Mouse (Mus musculus): Measurements from ENCODE around the gene Stip1. TPM values are rescaled to one million over a fixed set of nuclear protein-coding genes. Genes with fewer than 3 reads are reported as not detected.
"Not testable (repeated sequence)": the region's sequence is repeated elsewhere in the genome, so short reads cannot be mapped to it uniquely, and the experiment has no call there.

Stip1 gene
- polyA plus RNA-seq, 1 experiment from 2014 or later, result 376 TPM

DNA sequence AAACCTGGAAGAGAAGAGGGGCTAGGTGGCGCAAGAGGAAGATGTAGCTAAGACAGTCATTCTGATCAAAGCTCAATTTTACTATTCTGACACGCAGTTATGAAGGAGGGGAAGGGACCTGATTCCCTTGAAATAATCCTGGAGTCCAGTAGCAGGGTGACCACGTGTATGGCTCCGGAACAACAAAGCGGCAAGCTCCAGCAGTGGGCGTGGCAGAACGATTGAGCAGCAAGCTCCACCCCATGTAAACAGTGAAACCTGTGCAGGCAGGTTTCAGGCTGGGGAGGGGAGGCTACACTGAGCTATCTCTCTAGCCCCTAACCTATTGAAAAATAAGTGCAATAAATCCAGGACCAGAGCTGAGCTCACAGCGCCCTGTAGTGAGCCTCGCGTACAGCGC, 35.6 kb upstream of the Stip1 start:
- H3K4me3 ChIP-seq (ENCODE audit: low read depth, low read length); H3K36me3 ChIP-seq (ENCODE audit: control insufficient read depth, insufficient read depth, low read length); H3K4me1 ChIP-seq (replicated peaks; ENCODE audit: control insufficient read depth, insufficient read depth, low read length); H3K9ac ChIP-seq (ENCODE audit: low read depth, low read length); H3K9me3 ChIP-seq (ENCODE audit: control insufficient read depth, low read length); DNase-seq (ENCODE audit: low spot score); ATAC-seq (ENCODE audit: low FRiP score); H3K27ac ChIP-seq (ENCODE audit: low read depth, low read length); H3K4me2 ChIP-seq (replicated peaks; ENCODE audit: low read depth, low read length): not testable (repeated sequence)
- 82% methylated on average over 11 of the region's 11 CpGs for WGBS
- H3K27me3 ChIP-seq (ENCODE audit: control insufficient read depth, insufficient read depth, low read length), result peaks cover 14% of the 10 kb centered on the region

- H3K27me3 ChIP-seq (ENCODE audit: control insufficient read depth, insufficient read depth, low read length), result peaks cover 14% of the 10 kb centered on the region
- H3K4me1 ChIP-seq (replicated peaks; ENCODE audit: control insufficient read depth, insufficient read depth, low read length), result peaks cover 14% of the 10 kb centered on the region
- H3K9me3 ChIP-seq (ENCODE audit: control insufficient read depth, low read length), result no peaks in the 10 kb centered on the region
- ATAC-seq (ENCODE audit: low FRiP score), result no peak
- H3K9ac ChIP-seq (ENCODE audit: low read depth, low read length), result no peak overlapping the region
- H3K36me3 ChIP-seq (ENCODE audit: control insufficient read depth, insufficient read depth, low read length), result no peaks in the 10 kb centered on the region
- no peak for DNase-seq (ENCODE audit: low spot score)
- no peak overlapping the region for H3K4me2 ChIP-seq (replicated peaks; ENCODE audit: low read depth, low read length)
- no peak overlapping the region for H3K27ac ChIP-seq (ENCODE audit: low read depth, low read length)
- no peak overlapping the region for H3K4me3 ChIP-seq (ENCODE audit: low read depth, low read length)
- WGBS, result 45% methylated on average over 12 of the region's 12 CpGs
Observed at GRCm38 (mm10) chr19:7073997-7074781, 34.4 kb upstream of the Stip1 start.

DNA sequence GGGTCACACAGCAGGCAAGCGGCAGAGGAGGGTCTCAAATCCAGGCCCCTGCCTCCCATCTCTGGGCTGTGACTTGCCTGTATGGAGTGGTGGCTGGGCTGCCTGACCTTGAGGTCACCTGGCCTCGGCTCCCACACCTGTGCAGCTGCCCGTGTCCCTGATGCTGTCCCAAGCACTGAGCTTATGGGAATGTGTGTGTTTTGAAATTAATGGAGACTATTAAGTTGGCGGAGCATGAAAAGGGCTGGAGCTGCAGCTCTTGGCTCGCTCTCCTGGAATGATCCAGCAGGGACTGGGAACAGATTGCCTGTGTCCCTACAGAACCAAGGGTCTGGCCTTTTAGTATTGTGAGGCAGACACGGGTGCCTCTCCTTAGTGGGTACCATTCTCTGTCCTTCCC, 32.5 kb upstream of the Stip1 start:
- DNase-seq (ENCODE audit: low spot score), result no peak
- Histone ChIP-seq H3K4me3 (ENCODE audit: low read depth, low read length) (no peak overlapping the region), H3K9ac (ENCODE audit: low read depth, low read length) (no peak overlapping the region), H3K27me3 (ENCODE audit: control insufficient read depth, insufficient read depth, low read length) (peaks cover 10% of the 10 kb centered on the region), H3K4me2 (replicated peaks; ENCODE audit: low read depth, low read length) (no peak overlapping the region), H3K9me3 (ENCODE audit: control insufficient read depth, low read length) (no peaks in the 10 kb centered on the region), H3K36me3 (ENCODE audit: control insufficient read depth, insufficient read depth, low read length) (no peaks in the 10 kb centered on the region), H3K27ac (ENCODE audit: low read depth, low read length) (no peak overlapping the region), H3K4me1 (replicated peaks; ENCODE audit: control insufficient read depth, insufficient read depth, low read length) (peaks cover 30% of the 10 kb centered on the region)
- no peak for ATAC-seq (ENCODE audit: low FRiP score)
- 65% methylated on average over 6 of the region's 6 CpGs for WGBS

GRCm38 (mm10) chr19:7070775-7071174, 31.0 kb upstream of the Stip1 start:
- ATAC-seq (ENCODE audit: low FRiP score), result no peak
- peak overlapping the region; percentile 20; the same call in 1 of the 2 replicates for H3K4me2 ChIP-seq (replicated peaks; ENCODE audit: low read depth, low read length)
- no peak overlapping the region for H3K4me3 ChIP-seq (ENCODE audit: low read depth, low read length)
- 15% methylated on average over 4 of the region's 4 CpGs for WGBS
- H3K9me3 ChIP-seq (ENCODE audit: control insufficient read depth, low read length), result no peaks in the 10 kb centered on the region
- H3K9ac ChIP-seq (ENCODE audit: low read depth, low read length), result no peak overlapping the region
- H3K4me1 ChIP-seq (replicated peaks; ENCODE audit: control insufficient read depth, insufficient read depth, low read length), result peaks cover 44% of the 10 kb centered on the region
- peak; percentile 37 for DNase-seq (ENCODE audit: low spot score)
- H3K27me3 ChIP-seq (ENCODE audit: control insufficient read depth, insufficient read depth, low read length), result peaks cover 12% of the 10 kb centered on the region
- H3K27ac ChIP-seq (ENCODE audit: low read depth, low read length), result peak overlapping the region; percentile 62; the same call in 1 of the 2 replicates
- H3K36me3 ChIP-seq (ENCODE audit: control insufficient read depth, insufficient read depth, low read length), result no peaks in the 10 kb centered on the region

DNA sequence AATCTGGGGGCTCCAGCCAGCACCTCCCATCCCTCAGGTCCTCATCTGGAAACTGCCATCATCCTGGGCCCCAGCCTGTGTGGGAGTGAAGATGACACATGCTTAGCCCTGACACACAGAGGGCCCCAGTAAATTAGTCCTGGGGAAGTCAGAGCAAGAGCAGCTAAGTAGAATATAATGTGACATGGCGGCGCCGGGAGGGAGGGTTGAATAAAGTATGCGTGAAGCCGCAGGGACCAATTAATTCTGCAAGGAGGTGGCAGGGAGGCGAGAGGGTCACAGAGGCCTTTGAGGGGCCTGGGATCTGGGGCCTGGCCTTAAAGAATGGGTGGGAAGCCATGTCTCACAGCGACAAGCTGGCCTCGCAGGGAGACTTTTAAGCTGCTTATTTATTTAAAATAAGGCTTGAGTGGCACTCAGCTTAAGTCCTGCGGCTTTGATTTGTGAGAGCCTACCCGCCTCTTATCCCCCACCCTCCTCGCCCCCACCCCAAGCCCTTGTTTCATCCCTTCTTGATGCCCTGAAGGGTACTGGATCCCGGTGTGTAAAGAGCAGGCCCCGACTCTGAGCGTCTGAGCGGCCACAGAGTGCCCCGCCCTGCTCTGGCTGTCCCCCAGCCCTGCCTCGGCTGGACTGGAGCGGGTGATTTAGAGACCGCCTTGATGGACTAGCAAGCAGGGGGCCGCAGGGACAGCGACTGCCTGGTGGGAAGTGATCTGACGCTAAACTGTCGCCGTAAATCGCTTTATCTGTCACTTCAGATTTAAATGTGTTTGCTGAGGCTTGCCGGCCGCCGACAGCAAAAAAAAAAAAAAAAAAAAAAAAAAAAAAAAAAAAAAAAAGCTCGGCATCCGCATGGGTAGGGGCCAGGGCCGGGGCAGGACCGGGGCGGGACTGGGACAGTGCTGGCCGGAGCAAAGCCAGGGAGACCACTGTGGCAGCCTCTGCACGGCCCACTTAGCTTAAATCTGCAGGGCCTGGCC, 30.3 kb upstream of the Stip1 start:
- DNase-seq (ENCODE audit: low spot score) (peak; percentile 65), ATAC-seq (ENCODE audit: low FRiP score) (peak; percentile 25; the same call in 1 of the 2 replicates)
- Histone ChIP-seq H3K4me3 (ENCODE audit: low read depth, low read length) (no peak overlapping the region), H3K27ac (ENCODE audit: low read depth, low read length) (peak overlapping the region; percentile 62), H3K9ac (ENCODE audit: low read depth, low read length) (no peak overlapping the region), H3K4me1 (replicated peaks; ENCODE audit: control insufficient read depth, insufficient read depth, low read length) (peaks cover 44% of the 10 kb centered on the region), H3K36me3 (ENCODE audit: control insufficient read depth, insufficient read depth, low read length) (no peaks in the 10 kb centered on the region; the same call in 1 of the 2 replicates), H3K4me2 (replicated peaks; ENCODE audit: low read depth, low read length) (peak overlapping the region; percentile 20; the same call in 1 of the 2 replicates), H3K27me3 (ENCODE audit: control insufficient read depth, insufficient read depth, low read length) (peaks cover 12% of the 10 kb centered on the region), H3K9me3 (ENCODE audit: control insufficient read depth, low read length) (no peaks in the 10 kb centered on the region)
- 3% methylated on average over 31 of the region's 35 CpGs for WGBS

GRCm38 (mm10) chr19:7068661-7069531, 29.1 kb upstream of the Stip1 start:
- DNase-seq (ENCODE audit: low spot score), result peak; percentile 52

GRCm38 (mm10) chr19:7068136-7068535, 28.4 kb upstream of the Stip1 start:
- ATAC-seq (ENCODE audit: low FRiP score), result peak; percentile 44

More at GRCm38 (mm10) chr19:7068661-7069531, 29.1 kb upstream of the Stip1 start:
- H3K27ac ChIP-seq (ENCODE audit: low read depth, low read length), result peak overlapping the region; percentile 62
- WGBS, result 43% methylated on average over 11 of the region's 11 CpGs
- H3K36me3 ChIP-seq (ENCODE audit: control insufficient read depth, insufficient read depth, low read length), result no peaks in the 10 kb centered on the region; the same call in 1 of the 2 replicates
- H3K4me1 ChIP-seq (replicated peaks; ENCODE audit: control insufficient read depth, insufficient read depth, low read length), result peaks cover 44% of the 10 kb centered on the region
- no peak overlapping the region for H3K4me2 ChIP-seq (replicated peaks; ENCODE audit: low read depth, low read length)
- H3K9ac ChIP-seq (ENCODE audit: low read depth, low read length), result 0 out of 2 replicates have a peak overlapping the region, but pooled peaks have one; percentile 7
- peaks cover 9% of the 10 kb centered on the region for H3K27me3 ChIP-seq (ENCODE audit: control insufficient read depth, insufficient read depth, low read length)
- ATAC-seq (ENCODE audit: low FRiP score), result 0 out of 2 replicates have a peak, but pooled peaks have one; percentile 3
- no peaks in the 10 kb centered on the region for H3K9me3 ChIP-seq (ENCODE audit: control insufficient read depth, low read length)
- H3K4me3 ChIP-seq (ENCODE audit: low read depth, low read length), result no peak overlapping the region

More at GRCm38 (mm10) chr19:7068136-7068535, 28.4 kb upstream of the Stip1 start:
- Histone ChIP-seq H3K4me2 (replicated peaks; ENCODE audit: low read depth, low read length) (no peak overlapping the region), H3K27ac (ENCODE audit: low read depth, low read length) (no peak overlapping the region), H3K4me1 (replicated peaks; ENCODE audit: control insufficient read depth, insufficient read depth, low read length) (peaks cover 44% of the 10 kb centered on the region), H3K9ac (ENCODE audit: low read depth, low read length) (no peak overlapping the region), H3K36me3 (ENCODE audit: control insufficient read depth, insufficient read depth, low read length) (no peaks in the 10 kb centered on the region; the same call in 1 of the 2 replicates), H3K27me3 (ENCODE audit: control insufficient read depth, insufficient read depth, low read length) (peaks cover 9% of the 10 kb centered on the region), H3K9me3 (ENCODE audit: control insufficient read depth, low read length) (no peaks in the 10 kb centered on the region), H3K4me3 (ENCODE audit: low read depth, low read length) (no peak overlapping the region)
- 5% methylated on average over 14 of the region's 14 CpGs for WGBS
- peak; percentile 92 for DNase-seq (ENCODE audit: low spot score)

All from hindbrain, embryonic 11.5 days (tissue).